Mouse (Mus musculus) right cerebral cortex, postnatal 36 days (tissue): ENCODE data around the gene Ccnb1.
A peak's percentile ranks its signal among the peaks of the same experiment; 100 is the strongest.
"Not testable (repeated sequence)": the region's sequence is repeated elsewhere in the genome, so short reads cannot be mapped to it uniquely, and the experiment has no call there.

Experiments used
- DNase-seq, 2 experiments: peaks; one replicate each; pipeline ENCODE4 v3.0.0; 2022; ENCODE audit warnings: low spot score in 2 of 2, mixed read lengths in 1 of 2

Gene Ccnb1

DNA sequence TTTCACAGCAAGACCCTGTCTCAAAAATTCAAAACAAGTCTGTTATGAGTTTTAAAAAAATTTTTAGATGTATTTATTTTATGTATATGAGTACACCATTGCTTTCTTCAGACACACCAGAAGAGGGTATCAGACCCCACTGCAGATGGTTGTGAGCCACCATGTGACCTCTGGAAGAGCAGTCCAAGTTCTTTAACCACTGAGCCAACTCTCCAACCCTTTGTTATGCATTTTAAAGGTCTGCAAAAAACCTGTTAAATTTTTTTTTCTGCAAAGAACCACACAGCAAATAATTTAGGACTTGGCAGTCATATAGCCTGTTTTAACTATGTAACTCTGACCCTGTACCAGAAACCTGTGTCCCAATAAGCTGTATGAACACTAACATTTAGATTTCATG lies 11.7 kb downstream of the Ccnb1 start:
- DNase-seq = no peak

DNA sequence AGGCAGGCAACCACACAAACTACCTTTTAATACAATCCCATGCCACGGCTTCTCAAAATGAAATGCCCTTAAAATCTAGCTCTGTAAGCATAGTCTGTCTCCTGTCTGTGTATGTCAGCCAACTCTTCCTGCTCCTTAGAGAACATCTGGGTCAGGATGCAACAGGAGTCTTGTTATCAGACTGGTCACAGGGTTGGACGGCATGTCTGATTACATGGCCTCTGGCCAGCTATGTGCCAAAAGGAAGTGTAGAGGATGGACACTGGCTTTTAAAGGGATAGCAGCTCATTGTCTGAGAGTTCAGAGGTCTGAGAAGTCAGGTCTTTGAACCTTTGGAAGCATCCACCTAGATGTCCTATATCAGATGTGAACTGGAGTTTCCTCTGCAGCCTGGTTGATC lies 31.0 kb downstream of the Ccnb1 start:
- DNase-seq = no peak

DNA sequence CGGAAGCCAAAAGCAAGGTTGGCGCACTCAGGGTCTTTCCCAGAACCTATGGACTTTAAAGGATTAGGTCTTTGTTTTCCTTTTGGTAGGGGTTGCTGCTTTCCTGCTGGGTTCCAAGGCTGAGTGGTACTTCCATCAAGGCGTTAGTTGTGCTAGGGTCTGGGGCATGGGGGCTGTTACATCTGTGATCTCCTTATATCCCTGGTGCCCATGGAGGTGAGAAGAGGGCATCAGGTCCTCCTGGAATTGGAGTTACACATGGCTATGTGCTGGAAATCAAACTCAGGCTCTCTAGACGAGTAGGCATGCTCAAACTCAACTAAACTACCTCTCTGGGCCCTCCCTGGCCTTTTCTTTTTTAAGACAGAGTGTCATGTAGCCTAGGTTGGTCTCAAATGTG lies 32.2 kb downstream of the Ccnb1 start:
- no peak for DNase-seq

DNA sequence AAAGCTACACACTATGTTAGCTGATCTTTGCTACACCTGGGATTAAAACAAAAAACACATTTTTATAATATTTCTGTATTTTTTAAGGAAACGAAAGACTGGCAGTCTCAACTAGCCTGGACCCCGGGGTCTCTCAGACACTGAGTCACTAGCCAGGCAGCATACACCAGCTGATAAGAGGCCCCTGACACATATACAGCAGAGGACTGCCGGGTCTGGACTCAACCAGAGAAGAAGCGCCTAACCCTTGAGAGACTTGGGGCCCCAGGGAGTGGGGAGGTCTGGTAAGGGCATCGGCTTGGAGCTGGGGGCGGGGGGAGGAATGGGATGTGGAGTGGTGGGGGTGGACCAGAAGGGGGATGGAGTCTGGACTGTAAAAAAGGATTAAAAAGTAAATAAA lies 33.4 kb downstream of the Ccnb1 start:
- DNase-seq = no peak

DNA sequence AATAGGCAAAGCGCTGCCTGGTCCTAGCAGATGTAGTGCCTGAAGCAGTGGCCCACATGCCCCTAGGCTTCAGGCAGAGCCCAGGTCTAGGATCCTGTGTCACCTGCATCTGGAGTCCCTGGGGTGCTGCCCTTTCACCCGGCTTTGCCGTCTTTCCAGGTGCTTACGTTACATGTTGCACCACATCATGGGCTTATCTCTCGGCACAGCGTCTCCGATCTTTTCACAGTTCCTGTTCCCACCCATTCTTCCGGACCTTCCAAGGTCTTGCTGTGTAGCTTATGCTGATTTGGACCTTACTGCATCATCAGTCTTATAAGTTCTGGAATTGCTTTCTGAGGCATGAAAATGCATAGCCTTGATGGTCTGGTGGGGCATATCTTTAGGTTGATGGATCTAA lies 33.8 kb downstream of the Ccnb1 start:
- no peak for DNase-seq

DNA sequence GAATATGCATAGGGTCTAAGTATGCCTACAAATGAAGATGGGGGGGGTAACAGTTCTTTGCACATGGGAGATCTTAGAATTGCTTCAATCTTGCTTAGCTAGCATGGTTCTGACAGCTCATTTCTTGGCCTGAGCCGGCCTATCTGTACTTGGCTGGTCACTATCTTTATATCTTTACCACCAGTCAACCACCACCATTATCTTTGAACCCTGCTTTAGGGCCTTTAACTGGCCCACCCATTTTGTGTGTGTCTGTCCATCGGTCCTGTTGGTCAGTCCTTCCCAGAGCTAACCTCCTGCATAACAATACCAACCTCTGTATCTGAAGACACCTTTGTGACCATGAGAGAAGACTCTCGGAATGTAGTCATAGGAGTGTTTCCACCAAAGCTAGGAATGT lies 35.0 kb downstream of the Ccnb1 start:
- DNase-seq = no peak

DNA sequence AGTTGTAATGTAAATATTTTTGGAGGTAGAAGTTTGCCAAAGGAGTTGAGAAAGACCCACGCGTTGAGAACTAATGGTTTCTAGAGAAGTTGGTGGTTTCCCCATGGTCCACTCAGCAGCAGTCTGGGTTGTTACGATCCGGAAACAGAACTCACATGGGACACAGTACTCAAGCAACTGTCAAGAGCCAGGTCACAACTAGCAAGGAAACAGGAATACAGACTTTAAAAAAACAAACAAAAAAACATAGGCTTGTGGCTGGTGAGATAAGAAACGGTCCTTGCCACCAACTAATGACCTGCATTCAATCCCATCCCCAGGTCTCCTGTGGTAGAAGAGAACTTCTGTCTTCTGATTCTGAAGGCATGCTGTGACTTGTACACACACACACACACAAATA lies 35.6 kb downstream of the Ccnb1 start:
- DNase-seq = no peak

DNA sequence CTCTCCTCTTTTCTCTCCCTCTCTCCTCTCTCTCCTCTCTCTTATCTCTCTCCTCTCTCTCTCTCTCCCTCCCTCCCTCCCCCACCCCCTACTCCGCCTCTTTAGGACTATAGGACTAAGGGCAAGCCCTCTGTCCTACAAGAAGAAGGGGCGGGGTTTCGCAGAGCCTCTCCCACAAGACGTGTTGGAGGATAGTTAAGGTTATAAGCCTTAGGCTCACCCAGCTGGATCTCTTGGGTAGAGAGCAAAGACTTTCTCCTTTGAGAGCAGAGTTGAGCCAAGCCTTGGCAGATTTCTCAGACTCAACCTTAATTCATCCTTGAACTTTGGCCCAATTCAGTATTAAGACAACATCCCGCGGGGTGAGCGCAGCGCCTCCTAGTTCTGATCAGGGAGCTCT lies 37.7 kb downstream of the Ccnb1 start:
- no peak for DNase-seq

DNA sequence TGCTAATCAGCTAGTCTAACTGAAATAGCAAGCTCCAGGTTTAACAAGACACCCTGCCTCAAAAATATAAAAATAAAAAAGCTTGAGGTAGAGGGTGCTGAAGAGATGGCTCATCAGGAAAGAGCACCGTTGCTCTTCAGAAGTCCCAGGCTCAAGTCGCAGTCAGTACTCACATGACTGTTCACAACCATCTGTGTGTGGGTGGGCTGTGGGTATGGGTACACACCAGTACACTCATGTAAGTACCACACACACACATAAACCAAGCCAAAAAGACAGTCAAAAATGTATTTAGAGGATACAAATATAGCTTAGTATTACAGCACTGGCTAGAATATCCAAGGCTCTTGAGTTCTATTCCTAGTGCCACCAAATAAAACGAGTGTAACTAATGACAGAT lies 40.3 kb downstream of the Ccnb1 start:
- DNase-seq = peak; percentile 71 to 80

DNA sequence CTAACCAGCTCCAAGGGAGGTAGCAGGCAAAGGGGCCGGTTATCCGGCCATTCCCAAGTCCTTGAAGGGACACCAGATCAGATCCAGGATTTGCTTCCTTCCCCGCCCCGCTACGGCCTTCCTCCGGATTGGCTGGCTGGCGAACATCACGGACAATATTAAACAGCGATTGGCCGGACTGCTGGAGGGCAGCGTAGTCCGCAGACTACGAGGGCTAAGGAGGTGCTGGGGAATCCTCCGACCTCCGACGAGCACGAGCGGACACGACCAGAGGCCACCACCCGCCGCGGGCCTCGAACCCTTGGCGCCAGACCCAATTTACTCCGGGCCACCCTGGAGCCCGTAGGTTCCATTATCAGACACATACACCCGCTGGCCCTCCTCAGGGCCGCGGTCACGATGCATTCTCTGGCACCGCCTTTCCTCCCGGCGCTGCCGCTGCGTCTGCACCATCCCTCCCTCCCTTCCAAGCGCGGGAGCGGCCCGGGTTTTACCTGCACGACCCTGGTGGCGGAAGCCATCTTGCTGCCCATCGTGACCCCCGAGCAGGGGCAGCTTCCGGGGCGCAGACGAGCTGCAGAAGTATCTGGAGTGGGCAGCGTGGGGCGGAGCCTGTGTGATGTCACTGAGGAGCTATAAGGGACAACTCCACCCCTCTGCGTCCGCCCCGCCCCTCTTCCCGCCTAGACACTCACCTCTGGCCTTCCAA lies 42.2 kb downstream of the Ccnb1 start, which contains the start of gene Mrps36:
Gene Mrps36, minus strand, starts transcription at position 624 of the 709 bp plus-strand sequence.
- peak; percentile 90 to 93 for DNase-seq

DNA sequence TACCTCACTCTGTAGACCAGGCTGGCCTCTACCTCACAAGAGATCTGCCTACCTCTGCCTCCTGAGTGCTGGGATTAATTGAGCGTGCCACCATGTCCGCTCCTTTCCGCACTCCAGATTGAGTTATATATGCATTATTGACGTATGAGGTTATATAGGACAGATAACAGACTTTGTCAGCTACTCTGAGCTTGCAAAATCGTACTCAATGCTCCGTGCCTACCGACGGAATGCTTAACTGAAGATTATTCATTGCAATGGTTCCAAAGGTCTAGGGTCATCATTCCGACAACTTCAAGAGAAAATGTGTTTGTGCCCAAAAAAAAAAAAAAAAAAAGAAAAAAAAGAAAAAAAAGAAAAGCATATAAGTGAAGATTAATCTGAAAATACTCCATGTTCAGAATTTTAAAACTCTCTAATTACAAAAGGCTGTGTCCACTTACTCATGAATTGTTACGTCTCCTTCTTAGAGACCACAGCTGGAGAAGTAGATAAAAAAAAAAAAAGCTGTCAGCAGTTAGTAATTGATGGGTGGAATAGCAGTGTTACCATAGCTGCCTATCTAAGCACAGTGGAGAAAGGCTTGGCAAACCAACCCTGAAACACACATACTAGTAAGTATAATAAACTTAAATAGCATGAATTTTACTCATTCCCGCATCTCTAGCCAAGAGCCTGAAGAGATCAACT lies 42.9 kb downstream of the Ccnb1 start:
- DNase-seq = no peak

DNA sequence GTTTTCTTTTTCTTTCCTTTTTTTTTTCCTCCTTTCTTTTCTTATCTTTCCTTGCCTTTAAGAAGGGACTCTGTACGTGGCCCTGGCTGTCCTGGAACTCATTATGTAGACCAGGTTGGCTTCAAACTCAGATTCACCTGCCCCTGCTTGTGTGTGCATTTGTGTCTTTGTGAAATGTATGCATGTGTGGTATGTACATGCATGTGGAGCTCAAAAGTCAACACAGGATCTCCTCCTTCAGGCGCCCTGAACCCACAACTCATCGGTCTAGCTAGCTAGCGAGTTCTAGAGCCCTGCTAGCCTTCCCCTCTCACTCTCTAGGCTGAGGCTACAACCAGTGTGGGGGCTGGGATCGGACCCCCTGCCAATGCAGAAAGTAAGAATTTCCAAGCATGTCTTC lies 43.5 kb downstream of the Ccnb1 start:
- DNase-seq = no peak

DNA sequence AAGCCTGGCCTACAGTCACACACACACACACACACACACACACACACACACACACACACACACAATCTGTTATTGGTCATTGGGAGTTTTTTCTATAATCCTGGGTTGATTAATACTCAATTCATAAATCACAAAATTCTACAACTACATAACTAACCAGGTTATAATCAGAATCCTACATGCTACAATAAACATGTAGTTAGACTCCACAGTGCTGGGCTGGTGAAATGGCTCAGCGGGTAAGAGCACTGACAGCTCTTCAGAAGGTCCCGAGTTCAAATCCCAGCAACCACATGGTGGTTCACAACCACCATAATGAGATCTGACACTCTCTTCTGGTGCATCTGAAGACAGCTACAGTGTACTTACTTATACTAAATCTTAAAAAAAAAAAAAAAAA lies 53.6 kb downstream of the Ccnb1 start:
- no peak for DNase-seq

DNA sequence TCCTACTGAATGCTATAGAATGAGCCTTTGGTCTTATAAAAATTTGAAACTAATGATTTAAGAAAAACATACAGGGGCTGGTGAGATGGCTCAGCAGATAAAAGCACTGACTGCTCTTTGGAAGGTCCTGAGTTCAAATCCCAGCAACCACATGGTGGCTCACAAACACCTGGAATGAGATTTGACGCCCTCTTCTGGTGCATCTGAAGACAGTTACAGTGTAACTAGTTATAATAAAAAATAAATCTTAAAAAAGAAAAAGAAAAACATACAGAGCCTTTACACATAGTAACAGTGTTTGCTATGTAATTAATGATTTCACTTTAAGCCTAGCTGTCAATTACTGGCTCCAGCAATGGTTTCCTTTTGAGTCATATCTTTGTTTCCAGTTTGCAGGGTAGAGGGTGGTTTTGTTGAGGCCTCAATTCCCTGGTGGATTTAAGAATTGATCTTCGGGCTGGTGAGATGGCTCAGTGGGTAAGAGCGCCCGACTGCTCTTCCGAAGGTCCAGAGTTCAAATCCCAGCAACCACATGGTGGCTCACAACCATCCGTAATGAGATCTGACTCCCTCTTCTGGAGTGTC lies 54.8 kb downstream of the Ccnb1 start:
- not testable (repeated sequence) for DNase-seq

DNA sequence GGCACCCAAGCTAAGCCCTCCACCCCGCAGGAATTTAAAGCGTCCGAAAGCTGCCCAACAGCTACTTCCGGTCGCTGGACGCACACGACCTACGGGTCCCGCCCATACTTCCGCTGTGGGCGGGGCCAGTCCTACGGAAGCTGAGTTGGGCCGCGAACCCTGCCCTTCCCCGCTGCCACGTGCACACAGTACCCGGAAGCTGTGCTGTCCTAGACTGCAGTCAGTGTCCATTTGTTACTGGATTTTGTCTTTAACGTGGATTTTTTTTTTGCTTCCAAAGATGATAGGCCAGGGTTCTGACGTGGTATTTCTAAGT lies 55.6 kb downstream of the Ccnb1 start, which contains the start of gene Cdk7:
Gene Cdk7, minus strand, starts transcription at position 79 of the 316 bp plus-strand sequence.
- DNase-seq = peak; percentile 91 to 92

DNA sequence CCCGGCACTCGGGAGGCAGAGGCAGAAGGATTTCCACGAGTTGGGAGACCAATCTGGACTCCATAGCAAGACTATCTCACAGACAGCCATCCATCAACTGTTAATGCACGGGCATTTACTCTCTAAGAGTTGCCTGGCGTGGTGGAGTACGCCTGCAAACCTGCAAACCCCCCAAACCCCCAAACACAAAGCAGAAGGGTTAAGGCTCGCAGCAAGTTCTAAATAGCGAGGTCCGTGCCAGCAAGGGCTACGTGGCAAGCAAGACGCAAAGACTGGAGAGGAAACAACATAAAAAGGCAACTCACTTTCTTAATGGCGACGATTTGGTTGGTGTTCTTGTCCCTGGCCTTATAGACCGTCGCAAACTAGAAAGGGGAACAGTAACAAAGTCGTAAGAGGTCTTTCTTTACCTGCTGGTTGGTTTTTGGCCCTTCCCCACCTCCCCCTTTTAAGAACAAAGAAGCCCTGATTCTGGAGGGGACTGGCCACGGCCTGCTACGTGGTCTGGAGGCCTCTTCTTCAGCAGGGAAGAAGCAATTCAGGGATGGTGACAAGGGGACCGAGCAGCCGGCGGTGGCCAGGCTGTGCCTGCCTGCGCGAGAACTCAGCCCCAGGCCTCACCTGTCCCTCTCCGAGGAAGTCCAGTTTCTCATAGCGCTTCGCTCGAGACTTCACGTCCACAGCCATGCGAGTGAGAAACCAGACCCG lies 56.1 kb downstream of the Ccnb1 start:
- DNase-seq = no peak
